Mouse (Mus musculus) Muller cell, postnatal 12 days (primary cell): ENCODE data around the gene Crybg2.
A peak's percentile ranks its signal among the peaks of the same experiment; 100 is the strongest.

Experiments
- DNase-seq: peaks from one replicate; pipeline ENCODE4 v3.0.0-alpha.2; 2015; ENCODE audit errors: inconsistent ontology term

Gene Crybg2

GRCm38 (mm10) chr4:134120192-134120805, 59.7 kb downstream of the Crybg2 start:
- DNase-seq = no peak

DNA sequence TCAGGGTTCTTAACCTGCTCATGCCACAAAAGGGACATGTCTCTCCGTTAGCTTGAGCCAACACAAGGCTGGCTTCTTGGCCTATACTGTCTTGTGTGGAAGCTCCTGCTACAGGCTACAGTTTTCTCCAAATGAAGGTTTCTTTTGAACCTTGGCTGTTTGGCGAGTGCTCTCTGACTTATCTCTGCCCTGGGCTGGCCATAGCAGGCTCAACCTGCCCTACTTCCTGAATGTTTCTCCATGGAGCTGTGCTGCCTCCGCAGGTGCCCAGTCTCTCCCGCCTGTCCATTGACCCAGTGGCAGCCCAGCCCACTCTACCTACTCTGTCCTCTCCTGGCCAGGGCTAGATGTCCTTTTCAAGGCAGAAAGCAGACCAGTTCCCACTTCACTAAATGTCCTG, 60.3 kb downstream of the Crybg2 start:
- DNase-seq = no peak

GRCm38 (mm10) chr4:134121571-134121970, 61.0 kb downstream of the Crybg2 start:
- no peak for DNase-seq

GRCm38 (mm10) chr4:134122281-134122680, 61.7 kb downstream of the Crybg2 start:
- DNase-seq = no peak

DNA sequence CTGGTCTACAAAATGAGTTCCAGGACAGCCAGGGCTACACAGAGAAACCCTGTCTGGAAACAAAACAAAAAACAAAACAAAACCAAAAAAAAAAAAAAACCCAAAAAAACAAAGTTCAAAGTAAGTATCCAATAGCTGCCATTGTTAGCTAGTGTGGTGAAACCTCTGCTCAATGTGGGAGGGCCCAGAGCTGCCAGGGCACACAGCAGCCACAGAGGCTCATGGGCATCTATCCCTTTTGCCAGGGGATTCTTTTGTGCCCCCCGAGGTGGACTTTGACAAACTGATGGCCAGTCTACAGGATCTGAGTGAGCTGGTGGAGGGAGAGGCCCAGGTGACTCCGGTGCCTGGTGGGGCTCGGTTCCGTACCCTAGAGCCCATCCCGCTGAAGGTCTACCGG, 62.5 kb downstream of the Crybg2 start:
- DNase-seq = no peak

GRCm38 (mm10) chr4:134123680-134124551, 63.3 kb downstream of the Crybg2 start:
- peak; percentile 32 for DNase-seq

DNA sequence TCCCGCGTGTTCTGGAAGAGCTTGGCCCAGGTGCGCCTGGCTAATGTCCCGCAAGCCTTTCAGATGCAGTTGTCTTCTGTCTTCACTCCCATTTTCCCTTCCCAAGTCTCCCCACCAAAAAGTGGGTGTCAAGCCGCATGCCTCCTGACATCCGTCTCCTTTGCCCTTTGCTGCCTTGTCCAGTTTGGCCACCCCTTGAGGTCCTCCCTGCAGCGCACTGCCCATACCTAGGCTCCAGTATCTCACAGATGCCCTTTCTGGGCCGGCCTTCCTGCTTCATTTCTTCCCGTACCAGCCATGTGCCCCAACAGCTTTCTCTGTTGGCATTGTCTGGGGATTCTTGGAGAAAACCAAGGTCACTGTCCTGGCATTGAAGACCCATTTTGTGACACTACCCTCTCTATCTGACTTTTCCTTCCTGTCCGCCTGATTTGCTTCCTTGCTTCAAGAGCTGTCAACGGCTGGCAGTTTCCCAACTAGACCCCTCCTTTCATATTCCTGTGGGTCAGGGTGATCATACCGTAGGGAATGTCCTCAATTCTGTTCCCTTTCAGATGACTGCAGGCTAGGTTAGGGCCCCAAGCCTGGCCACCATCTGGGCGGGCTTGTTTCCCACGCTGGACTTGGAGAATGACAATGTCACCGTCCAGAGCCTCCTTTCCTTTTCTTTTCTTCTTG, 64.9 kb downstream of the Crybg2 start:
- DNase-seq = no peak

GRCm38 (mm10) chr4:134126300-134127120, 65.9 kb downstream of the Crybg2 start:
- DNase-seq = no peak

DNA sequence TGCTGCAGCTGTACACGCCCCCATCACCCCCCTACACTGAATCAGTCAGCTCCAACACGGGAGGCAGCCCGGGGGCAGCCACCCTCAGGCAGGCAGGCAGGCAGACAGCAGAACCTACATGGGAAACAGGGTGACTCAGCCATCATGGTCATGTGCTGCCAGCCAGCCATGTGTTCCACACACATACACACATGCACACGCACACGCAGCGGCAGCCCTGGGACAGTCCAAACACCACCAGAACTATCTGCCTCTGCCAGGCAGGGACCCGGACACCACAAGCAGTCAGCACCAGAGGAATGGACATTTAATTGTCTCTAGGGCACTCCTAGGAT, 66.5 kb downstream of the Crybg2 start:
- no peak for DNase-seq

- peak; percentile 4 for DNase-seq
Observed at GRCm38 (mm10) chr4:134127793-134128192, 67.2 kb downstream of the Crybg2 start.

- peak; percentile 88 for DNase-seq
Observed at GRCm38 (mm10) chr4:134128221-134128982, 67.8 kb downstream of the Crybg2 start, which contains the start of gene Sh3bgrl3. Sh3bgrl3 (minus strand) TSS chr4:134128789.

DNA sequence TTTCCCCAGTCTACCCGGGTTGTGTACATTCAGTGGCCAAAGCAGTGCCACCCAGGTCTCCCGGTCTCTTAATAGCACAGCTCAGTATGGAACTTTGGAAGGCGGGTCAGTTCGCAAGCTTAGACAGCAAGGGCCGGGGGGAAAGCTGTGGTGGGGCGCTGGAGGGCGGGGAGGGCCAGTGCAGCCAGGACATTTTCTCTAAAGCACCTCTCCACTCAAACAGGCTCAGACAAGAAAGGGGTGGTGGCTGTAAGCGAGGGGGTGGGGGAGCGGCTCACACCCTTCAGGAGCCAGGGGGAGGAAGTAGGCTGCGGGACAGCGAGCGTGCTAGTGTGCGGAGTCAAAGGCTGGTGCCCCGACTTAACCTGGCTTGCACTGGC, 68.4 kb downstream of the Crybg2 start:
- DNase-seq = no peak

- no peak for DNase-seq
Observed at GRCm38 (mm10) chr4:134129482-134129881, 68.9 kb downstream of the Crybg2 start.

DNA sequence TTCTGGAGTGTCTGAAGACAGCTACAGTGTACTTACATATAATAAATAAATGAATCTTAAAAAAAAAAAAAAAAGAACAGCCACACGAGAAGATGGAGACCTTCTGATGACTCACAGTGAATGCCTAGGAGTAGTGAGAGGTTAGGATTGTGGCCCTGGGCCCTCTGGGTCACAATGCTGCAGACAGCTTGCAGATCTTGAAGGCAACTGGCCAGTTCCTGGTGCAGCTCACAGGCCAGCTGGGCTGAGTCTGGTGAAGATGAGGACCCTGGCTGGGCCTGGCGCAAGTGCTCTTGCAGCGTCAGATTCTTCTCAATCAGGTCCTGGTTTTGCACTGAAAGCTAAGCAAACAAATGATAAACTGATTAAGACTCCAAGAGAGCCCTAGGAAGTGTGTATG, 71.5 kb downstream of the Crybg2 start:
- DNase-seq = no peak

- DNase-seq = peak; percentile 5
Observed at GRCm38 (mm10) chr4:134132519-134133095, 72.0 kb downstream of the Crybg2 start.

GRCm38 (mm10) chr4:134136280-134136926, 75.8 kb downstream of the Crybg2 start:
- no peak for DNase-seq

GRCm38 (mm10) chr4:134138857-134139256, 78.2 kb downstream of the Crybg2 start:
- no peak for DNase-seq
